8 mouse cellular contexts compared by ENCODE assay signal in the genomic region with DNA sequence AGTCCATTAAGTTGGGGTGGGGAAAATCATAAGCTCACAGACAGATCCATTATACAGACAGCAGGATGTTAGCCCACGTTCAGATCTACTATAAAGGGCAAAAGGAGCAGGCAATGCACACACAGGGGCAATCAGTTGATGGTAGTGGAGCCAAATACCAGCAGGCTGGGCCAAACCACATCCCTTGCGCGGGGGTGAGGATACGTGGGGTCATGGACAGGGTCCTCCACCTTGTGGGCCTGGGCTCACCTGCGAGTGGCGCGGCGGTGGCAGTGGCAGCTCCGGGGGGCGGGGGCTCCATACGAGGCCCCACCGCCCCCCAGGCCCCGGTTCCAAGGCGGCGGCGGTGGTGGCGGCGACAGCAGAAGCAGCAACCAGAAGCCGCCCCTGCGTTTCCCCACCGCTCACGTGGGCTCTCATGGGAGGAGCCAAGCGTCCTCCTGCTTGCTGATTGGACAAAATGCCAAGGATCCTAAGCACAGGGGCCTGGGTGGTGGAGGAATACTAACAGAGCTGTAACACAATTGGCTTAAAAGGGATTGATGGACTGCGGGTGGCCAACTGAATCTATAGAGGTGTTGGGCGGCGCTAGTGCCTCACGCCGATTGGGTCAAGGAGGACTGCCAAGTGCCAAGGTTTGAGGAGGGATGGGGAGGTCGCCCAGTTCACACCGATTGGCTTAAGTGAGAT. TPM values are rescaled to one million over a fixed set of nuclear protein-coding genes. Genes with fewer than 3 reads are reported as not detected.
A peak's percentile ranks its signal among the peaks of the same experiment; 100 is the strongest.
DNase-seq lines count a peak whose midpoint lies in the region; ATAC-seq and TF ChIP-seq lines count a peak whose summit lies in the region.

A gene (minus strand): TSS at position 418 of the 690 bp plus-strand sequence.

- TF ChIP-seq EP300 in liver, postnatal 0 days (IDR thresholded peaks at IDR 0.05; ENCODE audit: low read depth), result no peak

- H3K27ac ChIP-seq in forebrain, embryonic 13.5 days, result peak within 1 kb of the TSS; percentile 44
- H3K27ac ChIP-seq in liver, postnatal 0 days (ENCODE audit: low read depth), result peak within 1 kb of the TSS; percentile 80
- peak within 1 kb of the TSS; percentile 72 for H3K27ac ChIP-seq in neural tube, embryonic 14.5 days (ENCODE audit: low read depth, low read length)

- peak within 1 kb of the TSS; percentile 87 for H3K4me3 ChIP-seq in E14TG2a.4 (replicated peaks; ENCODE audit: low read length)
- peak within 1 kb of the TSS; percentile 62 for H3K4me3 ChIP-seq in forebrain, embryonic 13.5 days
- H3K4me3 ChIP-seq in liver, postnatal 0 days (ENCODE audit: low read depth, low read length), result peak within 1 kb of the TSS; percentile 66
- peak within 1 kb of the TSS; percentile 55 for H3K4me3 ChIP-seq in neural tube, embryonic 14.5 days (ENCODE audit: low read depth, low read length)

- peak within 1 kb of the TSS; percentile 58 for H3K4me2 ChIP-seq in forebrain, embryonic 13.5 days
- peak within 1 kb of the TSS; percentile 70 for H3K4me2 ChIP-seq in liver, postnatal 0 days (ENCODE audit: low read depth, low read length)
- H3K4me2 ChIP-seq in neural tube, embryonic 14.5 days (ENCODE audit: low read depth, low read length), result peak within 1 kb of the TSS; percentile 53

- peak; percentile 99 for ATAC-seq in forebrain, embryonic 13.5 days
- ATAC-seq in liver, postnatal 0 days, result peak; percentile 95
- ATAC-seq in neural tube, embryonic 14.5 days (ENCODE audit: low read depth), result peak; percentile 97

- peaks cover 33% of the 10 kb centered on the region for H3K36me3 ChIP-seq in E14TG2a.4 (ENCODE audit: insufficient read depth, low read length)
- H3K36me3 ChIP-seq in forebrain, embryonic 13.5 days (ENCODE audit: poor library complexity, severe bottlenecking), result no peaks in the 10 kb centered on the region
- H3K36me3 ChIP-seq in liver, postnatal 0 days (replicated peaks; ENCODE audit: insufficient read depth, low read length), result no peaks in the 10 kb centered on the region
- H3K36me3 ChIP-seq in neural tube, embryonic 14.5 days (ENCODE audit: control insufficient read depth, insufficient read depth, low read length), result no peaks in the 10 kb centered on the region

- no peaks in the 10 kb centered on the region for H3K27me3 ChIP-seq in E14TG2a.4 (ENCODE audit: insufficient read depth, low read length)
- H3K27me3 ChIP-seq in forebrain, embryonic 13.5 days, result no peaks in the 10 kb centered on the region
- H3K27me3 ChIP-seq in liver, postnatal 0 days (ENCODE audit: insufficient read depth, low read length), result no peaks in the 10 kb centered on the region
- no peaks in the 10 kb centered on the region for H3K27me3 ChIP-seq in neural tube, embryonic 14.5 days (ENCODE audit: control insufficient read depth, insufficient read depth, low read length)

- DNase-seq in c-Kit-positive CD71-positive TER-119-positive erythroid progenitor cells, embryonic 14.5 days (ENCODE audit: low spot score), result peak; percentile 78
- DNase-seq in heart, postnatal 10 days, result peak; percentile 89 to 90
- peak; percentile 51 for DNase-seq in large intestine, adult 2 months (ENCODE audit: low read depth, low spot score)
- DNase-seq in liver, postnatal 0 days, result peak; percentile 87
- peak; percentile 81 for DNase-seq in testis, postnatal 10 days (ENCODE audit: low spot score)

- no peak for TF ChIP-seq CTCF in E14TG2a.4 (conservative IDR thresholded peaks at IDR 0.05; ENCODE audit: low read length)
- TF ChIP-seq CTCF in liver, postnatal 0 days (IDR thresholded peaks at IDR 0.05; ENCODE audit: low read depth), result no peak

- H3K9ac ChIP-seq in forebrain, embryonic 13.5 days, result peak within 1 kb of the TSS; percentile 71
- H3K9ac ChIP-seq in liver, postnatal 0 days (replicated peaks), result peak within 1 kb of the TSS; percentile 72
- peak within 1 kb of the TSS; percentile 63 for H3K9ac ChIP-seq in neural tube, embryonic 14.5 days (replicated peaks; ENCODE audit: low read depth, low read length)

- H3K9me3 ChIP-seq in E14TG2a.4 (ENCODE audit: low read length), result no peaks in the 10 kb centered on the region
- no peaks in the 10 kb centered on the region for H3K9me3 ChIP-seq in forebrain, embryonic 13.5 days (replicated peaks)
- H3K9me3 ChIP-seq in liver, postnatal 0 days (ENCODE audit: low read length), result no peaks in the 10 kb centered on the region
- H3K9me3 ChIP-seq in neural tube, embryonic 14.5 days (ENCODE audit: control insufficient read depth, low read length), result no peaks in the 10 kb centered on the region

- intact Hi-C loops in heart, postnatal 10 days (cut with DNase I), result no loop called here

- 29% methylated on average over 28 of the region's 30 CpGs for WGBS in forebrain, embryonic 13.5 days
- WGBS in large intestine, adult 2 months, result 14% methylated on average over 30 of the region's 30 CpGs
- 15% methylated on average over 30 of the region's 30 CpGs for WGBS in liver, postnatal 0 days (ENCODE audit: insufficient replicate concordance)
- 18% methylated on average over 27 of the region's 30 CpGs for WGBS in neural tube, embryonic 14.5 days

- peaks cover 14% of the 10 kb centered on the region for H3K4me1 ChIP-seq in E14TG2a.4 (replicated peaks; ENCODE audit: low read depth, low read length)
- H3K4me1 ChIP-seq in forebrain, embryonic 13.5 days, result peaks cover 10% of the 10 kb centered on the region; the same call in 1 of the 2 replicates
- no peaks in the 10 kb centered on the region for H3K4me1 ChIP-seq in liver, postnatal 0 days (ENCODE audit: insufficient read depth)
- H3K4me1 ChIP-seq in neural tube, embryonic 14.5 days (ENCODE audit: control insufficient read depth, insufficient read depth, low read length), result no peaks in the 10 kb centered on the region; the same call in 1 of the 2 replicates

RNA-seq across cellular contexts. Expression of the gene that starts here (rescaled TPM):
- polyA plus RNA-seq in forebrain, embryonic 13.5 days (2015; fragmentation: Nextera tagmentation; extraction: Ambion mirVana), result 20.0 TPM in 2 replicates
- total RNA-seq in heart, postnatal 10 days (2021), result 10 to 100 TPM; 11.4 to 11.8 TPM
- polyA plus RNA-seq in large intestine, adult 2 months (2012; rRNA removed), result 3.2 and 5.2 TPM in 2 replicates
- polyA plus RNA-seq in liver, postnatal 0 days (2015; fragmentation: Nextera tagmentation; extraction: Ambion mirVana), result 1.8 and 2.1 TPM in 2 replicates
- 8.2 and 11.7 TPM in 2 replicates for polyA plus RNA-seq in neural tube, embryonic 14.5 days (2014; fragmentation: Nextera tagmentation; extraction: Ambion mirVana)

Comparison
In these comparisons a context has a peak if more than half of its experiments do, and no peak if none do; other contexts are left out.
1. Peak in every context shown above with its lines: DNase-seq, ATAC-seq, H3K4me3 ChIP-seq and H3K27ac ChIP-seq.